Mouse (Mus musculus) inflammation-experienced regulatory T-cells, adult 6 months (primary cell): ENCODE results near the gene Gm826. TPM values are rescaled to one million over a fixed set of nuclear protein-coding genes. Genes with fewer than 3 reads are reported as not detected.

Source experiments
- ATAC-seq: one replicate; pipeline ENCODE4 v1.8.0; 2017
- polyA plus RNA-seq, 3 experiments: library from polyadenylated mRNA; unstranded; fragments of 100-300 nt; shearing (Covaris generic); gene quantifications; one replicate each; pipeline ENCODE4 v1.2.1; 2017

The Gm826 gene
- not detected for polyA plus RNA-seq

DNA sequence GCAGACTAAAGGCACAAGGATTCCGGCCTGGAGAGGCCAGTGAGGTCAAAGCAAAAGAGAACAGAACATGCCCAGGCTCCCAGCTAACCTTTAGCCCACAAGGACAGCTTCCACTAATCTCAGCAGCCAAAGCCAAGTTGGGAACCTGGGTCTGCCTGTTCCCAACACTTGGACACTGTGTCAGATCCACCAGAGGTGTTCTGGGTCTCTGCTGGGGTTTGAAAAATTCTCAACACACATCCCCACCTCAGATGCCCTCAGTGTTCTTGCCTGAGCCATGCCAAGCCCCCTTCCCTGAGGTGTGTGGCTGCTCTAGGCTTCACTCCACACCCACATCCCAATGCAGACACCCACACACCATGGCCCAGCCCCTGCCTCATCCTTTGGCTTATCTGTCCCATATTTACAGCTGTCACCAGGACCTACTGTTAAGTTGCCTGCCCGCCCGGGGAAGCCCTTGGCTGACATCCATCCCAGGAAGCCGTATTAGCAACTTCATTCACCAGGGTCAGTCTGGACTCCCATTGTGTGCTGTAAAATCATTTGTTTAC is at the start of gene Gm826:
Gene Gm826 (minus strand): TSS at position 52 of the 551 bp plus-strand sequence.
- no peak for ATAC-seq

DNA sequence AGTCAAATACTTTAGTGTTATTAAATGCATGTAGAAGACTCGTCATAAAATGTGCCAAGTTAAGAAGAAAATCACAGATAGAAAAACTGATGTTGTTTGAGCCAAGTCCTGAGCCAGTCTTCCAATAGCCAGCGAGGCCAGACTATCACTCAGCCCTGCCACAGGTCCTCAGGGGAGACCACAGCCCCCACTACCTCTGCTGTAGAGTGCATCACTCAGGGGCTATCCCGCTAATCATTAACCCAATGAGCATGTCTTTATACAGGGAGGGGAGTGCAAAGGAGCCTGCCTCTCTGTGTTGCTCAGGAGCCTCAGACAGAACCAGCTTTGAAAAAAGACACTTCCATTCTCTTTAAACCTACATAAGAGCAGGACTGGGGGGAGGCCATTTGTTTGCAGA is 49.5 kb upstream of the Gm826 start:
- no peak for ATAC-seq

DNA sequence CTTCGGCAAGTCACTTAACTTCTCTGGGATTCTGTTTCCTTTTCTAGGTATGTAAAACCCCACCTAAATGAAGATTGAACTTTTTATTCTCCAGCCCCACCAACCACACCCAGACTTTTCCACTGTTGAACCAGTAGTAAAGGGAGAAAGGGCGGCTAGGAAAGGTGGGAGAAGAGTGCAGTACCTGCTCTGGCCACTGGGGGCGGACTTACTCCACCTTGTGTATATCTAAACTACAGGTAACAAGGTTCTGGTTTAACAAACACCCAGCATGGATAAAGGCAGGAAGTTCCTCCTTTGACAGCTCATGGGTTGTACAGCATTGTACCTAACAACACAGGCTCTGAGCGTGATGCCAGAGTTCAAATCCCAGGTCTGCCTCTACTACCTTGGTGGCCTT is 44.3 kb upstream of the Gm826 start:
- ATAC-seq, result no peak

DNA sequence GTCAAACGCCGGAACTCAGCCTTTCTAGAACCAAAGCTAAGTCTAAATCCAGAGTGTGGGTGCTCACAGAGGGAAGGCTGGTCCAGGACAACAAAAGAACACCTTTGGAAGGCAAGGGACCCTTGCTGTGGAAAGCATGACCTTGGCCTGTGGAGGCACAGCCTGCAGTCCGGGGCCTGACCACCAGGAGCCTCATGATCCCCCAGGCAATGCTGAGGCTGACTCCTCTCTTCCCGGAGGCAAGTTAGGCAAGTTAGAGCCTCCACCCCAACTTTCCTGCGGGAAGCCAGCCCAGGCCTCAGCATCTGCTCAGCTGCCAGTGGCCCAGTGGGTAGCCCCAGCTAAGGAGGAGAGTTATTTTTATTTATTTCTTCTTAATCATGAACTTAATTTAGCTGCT is 42.3 kb upstream of the Gm826 start:
- no peak for ATAC-seq

DNA sequence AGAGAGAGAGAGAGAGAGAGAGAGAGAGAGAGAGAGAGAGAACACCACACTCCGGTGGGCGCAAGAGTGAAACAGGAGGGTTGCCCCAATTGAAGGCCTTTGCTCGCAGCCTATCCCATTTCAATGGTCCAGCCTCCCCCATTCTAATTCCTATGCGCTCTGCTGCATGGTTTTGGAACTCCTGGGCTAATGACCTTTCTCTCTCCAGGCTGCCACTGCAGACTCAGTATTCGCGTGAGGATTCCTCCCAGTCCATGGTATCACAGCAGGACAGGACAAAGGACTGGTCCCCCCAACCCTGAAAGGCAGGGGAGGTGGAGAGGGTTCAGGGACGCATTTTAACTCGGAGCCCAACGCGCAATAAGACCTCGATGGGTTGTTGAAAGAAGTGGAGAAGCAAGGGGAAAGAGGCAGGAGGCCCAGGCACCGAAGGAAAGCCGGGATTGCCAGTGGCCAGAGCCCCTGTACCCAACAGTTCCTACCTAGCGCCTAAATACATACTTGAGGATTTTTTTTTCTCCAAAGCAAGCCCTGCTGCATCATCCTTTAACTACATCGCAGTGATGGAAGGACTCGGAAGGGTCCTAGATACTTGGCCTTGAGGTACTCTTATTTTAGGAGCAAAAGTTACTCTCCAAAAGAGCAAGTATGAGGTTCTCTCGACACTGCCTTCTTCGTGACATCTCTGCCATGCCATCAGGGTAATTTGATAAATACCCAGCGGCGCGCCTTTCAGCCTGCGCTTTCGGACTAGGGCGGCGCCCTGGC is 35.9 kb upstream of the Gm826 start:
- ATAC-seq, result no peak

DNA sequence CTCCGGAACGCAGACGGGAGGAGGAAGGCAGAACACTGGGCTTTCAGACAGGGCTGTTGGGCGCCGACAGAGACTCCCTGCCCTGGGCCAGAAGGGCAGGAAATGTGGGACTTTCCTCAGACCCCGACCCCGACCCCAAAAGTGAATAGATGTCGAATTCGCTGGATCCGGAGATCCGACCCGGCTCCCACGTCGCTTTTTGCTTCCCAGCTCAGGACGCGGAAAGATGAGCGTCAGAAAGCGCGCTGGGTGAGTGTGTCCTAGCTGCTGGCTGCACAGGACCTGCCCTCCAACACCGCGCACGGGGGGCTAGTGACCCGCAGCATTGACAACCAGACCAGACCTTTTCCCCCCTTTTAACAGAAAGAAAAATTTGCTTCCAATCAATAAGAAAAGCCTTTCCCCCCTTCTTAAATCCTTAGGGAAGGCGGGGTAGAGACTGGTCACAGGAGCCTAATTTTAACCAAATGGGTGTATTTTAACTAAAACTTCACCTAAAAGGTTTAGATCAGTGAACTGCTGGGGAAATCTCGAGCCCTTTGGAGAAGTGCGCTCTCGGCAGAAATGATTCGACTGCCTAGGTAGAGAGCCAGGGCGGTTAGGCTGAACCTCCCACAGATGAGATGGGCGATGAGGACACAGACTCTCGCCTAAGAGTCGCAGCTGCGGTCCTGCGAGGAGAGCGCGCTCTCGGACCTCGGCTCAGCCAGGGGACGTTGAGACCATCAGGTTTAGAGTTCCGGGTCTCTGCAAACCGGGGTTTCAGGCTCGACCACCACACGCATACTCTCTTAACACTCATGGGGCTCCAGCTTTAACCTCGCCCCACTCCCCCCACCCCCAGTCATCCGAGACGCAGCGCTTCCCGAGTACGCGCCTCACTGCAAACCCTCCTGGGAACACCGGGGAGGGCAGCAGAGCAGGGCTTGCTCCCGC is 34.7 kb upstream of the Gm826 start:
- ATAC-seq, result no peak

DNA sequence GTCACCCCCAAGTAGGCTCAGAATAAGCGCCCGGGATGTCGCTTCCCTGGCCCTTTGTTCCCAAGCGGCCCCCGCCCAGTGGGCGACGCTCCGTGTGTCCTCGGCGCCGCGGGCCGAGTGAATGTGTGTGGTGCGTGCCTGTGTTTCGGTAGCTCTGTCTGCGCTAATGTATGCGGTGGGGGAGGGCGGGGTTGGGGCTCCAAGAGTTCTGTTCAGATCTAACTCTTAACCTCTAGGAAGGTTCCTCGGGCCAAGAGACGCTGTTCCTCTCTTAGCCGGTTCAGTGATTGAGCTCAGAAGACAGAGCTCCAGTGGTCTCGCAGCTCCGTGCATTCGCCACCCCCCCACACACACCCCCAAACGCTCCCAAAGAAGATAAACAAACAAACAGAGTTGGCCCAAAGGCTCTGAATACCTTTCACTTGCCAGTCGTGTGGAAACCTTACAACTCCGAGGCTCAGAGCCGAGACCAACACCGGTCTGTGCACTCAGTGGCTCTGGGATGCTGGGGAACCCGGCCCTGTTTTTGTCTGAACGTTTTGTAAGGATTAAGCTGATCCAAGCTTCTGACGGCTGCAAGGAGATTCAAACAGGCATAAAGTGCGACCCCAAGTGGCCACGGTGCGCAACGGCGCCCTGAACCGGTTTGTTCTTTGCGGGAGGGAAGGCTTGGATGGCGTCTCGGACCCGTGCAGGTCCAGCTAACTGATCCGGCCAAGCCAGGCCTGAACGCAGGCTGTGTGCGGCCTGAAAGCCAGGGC is 33.7 kb upstream of the Gm826 start:
- ATAC-seq, result no peak

DNA sequence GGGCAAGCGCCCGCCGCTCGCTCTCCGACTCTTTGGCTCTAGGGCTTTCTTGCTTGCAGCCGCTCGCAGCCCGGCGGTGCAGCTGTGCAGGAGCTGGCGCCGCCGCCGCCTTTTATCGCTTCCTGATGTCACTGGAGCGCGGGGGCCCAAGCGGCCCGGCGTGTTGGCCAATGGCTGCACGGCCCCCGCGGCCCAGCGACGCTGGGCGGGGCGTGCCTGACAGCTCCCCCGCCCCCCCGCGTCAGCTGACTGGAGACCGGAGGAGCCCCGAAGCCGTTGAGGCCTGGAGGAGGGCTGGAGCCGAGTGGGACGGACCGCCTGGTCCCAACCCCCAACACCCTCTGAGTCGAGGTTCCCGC is 33.0 kb upstream of the Gm826 start, which contains the start of gene Mafb:
Gene Mafb (minus strand): TSS at position 86 of the 359 bp plus-strand sequence.
- ATAC-seq, result peak; percentile 67

DNA sequence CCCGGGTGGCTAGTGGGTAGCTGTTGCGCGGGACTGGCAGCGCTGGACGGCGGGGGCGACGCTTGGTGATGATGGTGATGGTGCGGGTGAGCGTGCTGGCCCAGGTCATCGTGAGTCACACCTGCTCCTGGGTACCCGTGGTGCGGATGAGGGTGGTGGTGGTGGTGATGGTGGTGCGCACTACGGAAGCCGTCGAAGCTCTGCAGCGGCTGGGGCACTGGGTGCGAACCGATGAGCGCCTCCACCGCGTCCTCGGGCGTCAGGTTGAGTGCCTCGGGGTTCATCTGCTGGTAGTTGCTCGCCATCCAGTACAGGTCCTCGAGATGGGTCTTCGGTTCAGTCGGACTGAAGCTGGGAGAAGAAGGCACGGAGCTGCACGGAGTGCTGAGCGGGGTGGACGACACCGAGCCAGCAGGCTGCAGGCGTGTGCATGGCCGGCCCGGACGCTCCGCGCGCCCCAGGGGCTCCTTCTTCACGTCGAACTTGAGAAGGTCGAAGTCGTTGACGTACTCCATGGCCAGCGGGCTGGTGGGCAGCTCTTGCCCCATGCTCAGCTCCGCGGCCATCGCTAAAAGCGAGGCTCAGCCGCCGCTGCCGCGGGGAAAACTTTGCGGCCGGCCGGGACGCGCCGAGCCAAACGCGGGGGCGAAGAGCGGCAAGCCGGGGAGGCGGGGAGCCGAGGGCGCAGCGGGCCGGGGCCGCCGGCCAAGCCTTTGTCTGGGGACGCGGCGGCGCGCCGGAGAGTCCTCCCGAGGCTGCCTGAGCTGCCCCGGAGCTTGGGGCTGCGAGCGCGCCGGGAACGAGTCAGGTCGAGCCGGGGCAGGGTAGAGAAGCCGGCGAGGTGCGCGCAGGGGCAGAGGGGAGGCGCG is 32.4 kb upstream of the Gm826 start:
- ATAC-seq, result no peak

DNA sequence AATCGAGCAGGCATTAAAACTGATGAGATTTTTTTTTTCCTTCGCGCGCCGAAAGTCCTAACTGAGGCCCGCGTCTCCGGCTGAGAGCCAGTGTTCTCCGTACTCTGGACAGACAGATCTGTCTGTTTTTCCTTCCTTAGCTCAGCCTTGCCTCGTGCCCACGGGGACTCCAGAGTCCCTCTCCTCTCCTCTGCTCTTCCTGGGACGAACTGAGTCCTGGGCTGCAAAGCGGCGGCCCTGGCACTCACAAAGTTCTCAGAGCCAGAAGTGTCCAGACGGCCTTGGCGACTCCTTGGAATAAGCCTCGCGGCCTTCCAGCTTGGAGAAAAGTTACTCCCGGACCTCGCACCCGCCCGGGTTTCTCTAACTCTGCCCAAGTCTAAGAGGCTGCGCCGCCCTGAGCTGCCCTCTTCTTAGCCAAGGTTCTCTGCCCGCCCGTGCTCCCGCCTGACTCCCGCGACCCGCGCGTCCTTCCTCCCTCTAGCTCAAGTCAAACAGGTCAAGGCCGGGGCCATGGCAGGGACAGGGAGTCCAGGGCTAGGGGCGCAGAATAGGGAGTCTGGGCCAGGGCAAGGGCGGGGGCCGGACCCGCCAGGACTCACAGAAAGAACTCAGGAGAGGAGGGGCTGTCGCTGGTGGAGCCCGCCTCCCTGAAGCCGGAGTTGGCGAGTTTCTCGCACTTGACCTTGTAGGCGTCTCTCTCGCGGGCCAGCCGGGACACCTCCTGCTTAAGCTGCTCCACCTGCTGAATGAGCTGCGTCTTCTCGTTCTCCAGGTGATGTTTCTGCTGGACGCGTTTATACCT is 31.3 kb upstream of the Gm826 start:
- ATAC-seq, result no peak

DNA sequence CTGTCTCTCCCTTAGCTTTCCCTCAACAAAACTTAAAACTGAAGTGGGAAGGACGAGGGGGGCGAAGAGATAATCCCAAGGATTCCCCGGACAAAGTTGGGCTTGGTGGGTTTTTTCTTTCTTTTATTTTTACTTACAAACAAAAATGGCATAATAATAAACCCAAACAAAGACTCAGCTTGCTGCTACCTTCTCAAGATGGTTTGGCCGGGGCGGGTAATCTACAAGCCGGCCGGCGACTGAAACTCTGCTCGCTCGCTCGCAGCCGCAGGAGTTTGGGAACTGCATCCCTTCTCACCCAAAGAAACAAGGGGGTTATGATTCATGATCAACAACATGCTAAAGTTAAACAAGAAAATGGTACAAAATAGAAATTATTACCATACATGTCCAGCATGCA is 30.7 kb upstream of the Gm826 start:
- ATAC-seq, result no peak

DNA sequence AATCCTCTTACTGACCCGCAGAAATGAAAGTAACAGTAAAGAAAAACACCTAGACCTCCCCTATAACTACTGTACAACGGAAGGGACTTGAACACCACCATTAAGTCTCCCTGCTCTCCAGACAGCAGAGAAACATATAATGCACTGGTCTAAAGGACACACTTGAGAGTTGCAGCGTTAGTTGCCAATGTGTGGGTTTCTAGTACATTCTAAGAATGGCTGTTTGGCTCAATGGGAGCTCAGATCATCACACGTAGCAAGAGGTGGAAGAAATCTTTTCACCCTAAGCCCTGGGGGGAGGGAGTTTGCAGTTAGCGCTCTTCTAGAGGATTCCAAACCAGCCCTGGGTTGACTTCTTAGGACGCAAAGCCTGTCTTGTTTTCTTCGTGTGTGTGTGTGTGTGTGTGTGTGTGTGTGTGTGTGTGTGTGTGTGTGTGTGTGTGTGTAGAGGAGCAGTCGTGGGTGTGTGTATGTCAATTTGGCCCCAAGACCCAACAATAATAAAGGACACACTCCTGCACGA is 30.2 kb upstream of the Gm826 start:
- no peak for ATAC-seq

DNA sequence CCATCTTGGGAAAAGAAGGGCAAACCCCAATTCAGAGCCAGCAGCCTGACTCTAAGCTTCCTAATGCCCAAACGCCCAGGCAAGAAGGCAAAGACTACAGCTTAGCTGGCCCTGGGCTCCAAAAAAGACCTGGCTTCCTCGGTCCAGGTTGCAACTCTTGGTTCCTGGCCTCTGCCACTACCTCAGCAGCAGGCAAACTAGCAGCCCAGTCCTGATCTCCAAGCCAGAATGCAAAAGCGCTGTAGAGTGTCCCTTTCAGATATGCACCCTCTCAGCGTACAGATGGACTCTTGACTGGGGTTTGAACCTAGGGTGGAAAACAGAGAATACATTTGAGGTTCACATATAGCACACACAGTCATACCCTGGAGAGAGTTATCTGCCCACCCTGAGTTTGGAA is 29.2 kb upstream of the Gm826 start:
- no peak for ATAC-seq

DNA sequence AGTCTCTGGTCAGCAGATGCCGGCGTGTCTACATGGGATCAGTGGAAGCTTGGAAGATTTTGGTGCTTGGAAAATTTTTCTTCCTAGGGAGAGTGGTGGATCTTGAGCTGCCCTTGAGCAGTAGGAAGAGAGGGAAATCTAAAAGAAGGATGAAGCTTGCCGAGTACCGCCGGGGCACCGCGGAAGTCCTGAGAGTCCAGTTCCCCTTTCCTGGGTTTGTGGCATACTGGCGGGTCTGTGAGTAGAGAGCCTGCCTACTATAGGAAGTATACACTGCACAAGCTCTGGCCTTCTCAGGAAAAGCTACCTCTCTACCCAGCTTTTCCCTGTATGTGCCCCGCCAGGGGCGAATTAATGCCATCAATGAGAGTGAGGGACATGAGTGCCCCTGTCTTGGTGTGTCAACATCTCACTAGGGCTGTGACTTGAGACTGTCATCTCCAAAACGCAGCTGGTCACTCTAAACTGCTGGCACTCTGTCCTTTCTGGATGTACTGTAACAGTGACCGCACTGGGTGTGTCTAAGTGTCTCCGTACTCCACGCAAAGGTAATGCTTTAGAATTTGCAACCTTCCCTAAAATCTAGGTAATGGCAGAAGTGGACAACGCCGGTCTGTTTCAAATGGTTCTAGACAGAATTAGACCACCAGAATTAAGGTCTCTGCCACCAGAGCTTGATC is 27.6 kb upstream of the Gm826 start:
- ATAC-seq, result no peak

DNA sequence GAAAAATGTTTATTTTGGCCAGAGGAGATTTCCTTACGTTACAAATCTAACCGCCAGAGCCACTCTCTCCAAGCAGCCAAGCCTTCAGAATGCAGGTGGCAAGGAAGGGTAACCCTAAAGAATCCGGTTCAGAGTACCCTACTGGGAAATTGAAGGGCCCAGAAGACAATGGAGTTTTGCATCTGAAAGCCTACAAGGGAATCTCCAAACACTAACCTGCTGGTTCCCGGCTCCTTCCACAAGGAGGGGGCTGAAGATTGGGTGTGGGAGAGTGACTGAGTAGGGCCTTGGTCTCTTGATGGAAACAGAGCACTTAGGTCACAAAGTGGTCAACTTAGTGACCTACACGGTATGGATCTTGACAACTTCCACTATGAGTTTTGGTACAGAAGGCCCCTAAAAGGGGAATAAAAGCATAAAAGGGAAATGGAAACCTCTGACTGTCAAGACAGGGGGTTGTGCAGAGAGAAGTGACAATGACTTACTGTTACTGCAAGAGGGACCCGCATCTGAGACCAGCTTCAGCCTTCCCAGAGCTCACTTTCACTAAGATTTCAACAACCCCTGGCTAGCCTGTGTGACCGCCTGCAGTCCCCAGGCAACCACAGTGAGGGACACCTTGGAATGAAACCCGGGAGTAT is 26.4 kb upstream of the Gm826 start:
- ATAC-seq, result no peak

DNA sequence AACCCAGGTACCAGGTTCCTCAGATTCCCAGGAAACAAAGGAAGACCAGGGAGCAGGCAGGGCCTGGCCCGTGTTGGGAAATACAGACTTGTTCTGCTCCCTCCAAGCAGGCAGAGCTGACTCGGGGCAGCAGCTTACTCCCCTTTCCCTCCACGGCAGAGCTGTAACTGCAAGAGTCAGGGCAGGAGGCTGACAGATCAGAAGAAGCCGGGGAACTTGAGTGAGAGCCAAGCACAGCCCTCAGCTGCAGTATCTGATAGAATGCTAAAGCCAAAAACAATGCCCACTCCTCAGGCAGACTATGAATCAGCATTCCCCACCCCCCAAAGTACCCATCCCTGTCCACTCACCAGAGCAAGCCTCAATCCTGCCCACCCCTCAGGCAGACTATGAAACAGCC is 24.9 kb upstream of the Gm826 start:
- ATAC-seq, result no peak

DNA sequence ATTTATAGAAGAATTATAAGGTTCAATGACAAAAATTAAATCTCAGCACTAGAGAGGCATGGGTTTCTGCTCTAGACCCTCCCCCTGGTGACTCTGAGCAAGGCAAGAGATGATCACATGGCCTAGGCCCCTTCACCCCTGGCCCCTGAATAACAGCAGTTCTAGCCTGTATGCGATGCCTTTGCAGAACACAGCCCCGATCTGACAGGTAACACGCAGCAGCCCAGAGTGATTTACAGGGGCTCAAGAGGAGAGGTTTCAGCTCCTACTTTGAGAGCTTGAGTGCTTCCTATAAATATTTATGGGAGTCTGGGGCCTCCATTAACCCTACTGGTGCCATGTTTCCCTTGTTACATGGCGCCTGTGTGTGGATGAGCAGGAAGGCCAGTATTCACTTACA is 23.5 kb upstream of the Gm826 start:
- no peak for ATAC-seq

DNA sequence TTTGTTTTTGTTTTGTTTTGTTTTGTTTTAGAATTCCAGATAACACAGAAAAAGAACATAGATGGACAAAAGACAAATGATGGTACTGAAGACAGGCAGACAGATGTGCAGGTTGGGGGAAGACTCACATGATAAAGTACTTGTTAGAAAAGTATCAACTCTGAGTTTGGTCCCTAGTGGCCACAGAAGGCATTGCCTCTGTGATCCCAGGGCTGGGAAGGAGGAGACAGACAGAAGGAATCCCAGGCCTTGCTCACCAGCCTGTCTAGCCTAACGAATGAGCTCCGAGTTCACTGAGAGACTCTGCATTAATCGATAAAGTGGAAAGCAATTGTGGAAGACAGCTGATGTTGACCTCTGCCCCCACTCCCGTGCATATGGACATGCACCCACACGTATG is 22.2 kb upstream of the Gm826 start:
- no peak for ATAC-seq

DNA sequence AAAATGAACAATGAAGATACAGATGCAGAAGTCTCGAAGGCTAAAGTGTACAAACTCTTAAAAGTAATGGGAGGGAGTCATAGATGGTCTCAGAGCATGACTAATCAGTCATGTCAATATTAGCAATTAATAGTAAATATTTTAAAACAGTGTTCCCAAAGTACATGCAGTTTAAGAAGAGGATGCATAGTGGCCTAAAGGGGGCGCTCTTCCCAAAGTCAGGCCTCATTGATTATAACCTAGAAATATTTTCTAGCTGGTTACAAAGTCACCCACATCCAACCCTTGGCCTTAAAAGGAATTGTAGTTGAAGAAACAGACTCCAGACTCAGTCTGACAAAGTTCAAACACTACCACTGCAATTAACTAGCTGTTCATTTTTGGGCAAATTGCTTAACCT is 20.4 kb upstream of the Gm826 start:
- ATAC-seq, result no peak

DNA sequence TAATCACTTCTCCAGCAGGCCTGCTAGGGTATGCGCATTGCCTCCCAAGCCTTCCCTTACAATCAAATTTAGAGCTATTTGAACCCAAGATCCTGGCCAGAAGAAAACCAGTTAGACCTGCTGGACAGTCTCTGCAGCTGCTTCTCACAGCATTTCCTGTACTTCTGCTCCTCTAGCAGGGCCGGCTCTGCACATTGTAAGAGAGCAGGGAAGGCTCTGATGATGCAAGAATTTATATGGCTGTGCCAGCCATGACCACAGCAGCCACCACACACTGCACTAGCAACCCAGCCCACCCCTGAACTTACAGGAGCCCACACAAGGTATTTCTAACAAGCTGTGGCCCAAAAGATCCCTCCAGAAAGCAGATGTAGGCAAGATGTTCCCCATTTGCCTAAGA is 19.6 kb upstream of the Gm826 start:
- no peak for ATAC-seq
